Mouse (Mus musculus) brown adipose tissue, adult 24 weeks (tissue): ENCODE data around the gene Cdk10. TPM values are rescaled to one million over a fixed set of nuclear protein-coding genes. Genes with fewer than 3 reads are reported as not detected.
"Not testable (repeated sequence)": the region's sequence is repeated elsewhere in the genome, so short reads cannot be mapped to it uniquely, and the experiment has no call there.

ENCODE experiments used
- H3K27ac ChIP-seq: fragments of 200-500 bp; replicated peaks from 2 replicates; pipeline ENCODE4 v1.5.1; 2012; ENCODE audit warnings: low read depth, mild to moderate bottlenecking, low read length
- H3K4me1 ChIP-seq: fragments of 200-500 bp; 2 replicates; pipeline ENCODE4 v1.6.1; 2012; ENCODE audit warnings: low read length, mixed read lengths; ENCODE audit not compliant: control insufficient read depth, insufficient read depth, insufficient read length
- H3K4me3 ChIP-seq: fragments of 200-500 bp; 2 replicates; pipeline ENCODE4 v1.5.1; 2012; ENCODE audit warnings: low read depth, mild to moderate bottlenecking, low read length, moderate library complexity; ENCODE audit not compliant: insufficient read depth
- polyA plus RNA-seq: library from polyadenylated mRNA; stranded (reverse); fragments of >200 nt; gene quantifications from 2 replicates; pipeline ENCODE4 v1.2.4, GENCODE M21; 2012; ENCODE audit not compliant: missing spikeins, insufficient read depth, insufficient read length

Cdk10 gene
- polyA plus RNA-seq, 1 experiment = 11.4 TPM

- no peak overlapping the region for H3K4me3 ChIP-seq
- no peak overlapping the region for H3K27ac ChIP-seq
- no peaks in the 10 kb centered on the region for H3K4me1 ChIP-seq
Observed at GRCm38 (mm10) chr8:123244382-123244781, 19.7 kb downstream of the Cdk10 start.

DNA sequence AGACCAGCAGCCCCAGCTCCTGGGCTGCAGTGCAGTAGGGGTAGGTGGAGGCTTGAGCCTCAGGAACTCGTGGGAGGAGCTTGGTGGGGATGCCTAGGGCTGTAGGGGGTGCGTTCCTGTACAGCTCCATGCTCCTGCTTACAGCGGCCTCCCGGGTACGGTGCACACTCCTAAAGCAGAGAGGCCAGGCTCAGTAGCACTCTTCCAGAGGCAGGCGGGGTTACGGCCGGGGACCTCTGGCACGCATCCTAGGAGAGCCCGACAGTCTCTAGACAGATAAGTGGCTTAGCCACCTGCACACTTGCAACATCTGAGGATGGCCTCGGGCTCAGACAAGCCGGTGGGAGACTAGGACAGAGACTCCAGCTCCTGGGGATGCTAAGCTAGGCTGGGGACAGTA is 20.9 kb downstream of the Cdk10 start:
- H3K4me3 ChIP-seq = no peak overlapping the region
- no peaks in the 10 kb centered on the region for H3K4me1 ChIP-seq
- H3K27ac ChIP-seq = no peak overlapping the region

DNA sequence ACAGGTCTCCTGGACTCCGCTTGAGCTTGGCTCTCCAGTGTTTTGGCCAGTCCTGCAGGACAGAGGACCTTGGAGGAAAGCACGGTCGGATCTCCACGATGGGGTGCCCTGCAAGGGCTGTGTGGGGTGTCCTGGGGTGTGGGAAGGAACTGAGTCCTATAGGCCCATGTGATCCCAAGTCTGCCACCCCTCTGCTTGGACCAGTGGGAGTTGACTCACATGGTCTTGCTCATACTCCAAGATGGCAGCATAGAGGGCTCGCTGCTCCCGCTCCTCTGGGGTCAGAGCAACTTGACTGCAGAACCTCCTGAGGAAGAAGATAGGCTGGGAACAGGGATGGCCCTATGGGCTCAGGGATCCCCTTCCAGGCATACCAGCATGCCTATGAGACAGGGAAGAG is 23.1 kb downstream of the Cdk10 start:
- no peaks in the 10 kb centered on the region for H3K4me1 ChIP-seq
- no peak overlapping the region for H3K4me3 ChIP-seq
- H3K27ac ChIP-seq = no peak overlapping the region

GRCm38 (mm10) chr8:123248596-123248995 is 24.0 kb downstream of the Cdk10 start:
- no peaks in the 10 kb centered on the region for H3K4me1 ChIP-seq
- H3K4me3 ChIP-seq = no peak overlapping the region
- H3K27ac ChIP-seq = no peak overlapping the region

DNA sequence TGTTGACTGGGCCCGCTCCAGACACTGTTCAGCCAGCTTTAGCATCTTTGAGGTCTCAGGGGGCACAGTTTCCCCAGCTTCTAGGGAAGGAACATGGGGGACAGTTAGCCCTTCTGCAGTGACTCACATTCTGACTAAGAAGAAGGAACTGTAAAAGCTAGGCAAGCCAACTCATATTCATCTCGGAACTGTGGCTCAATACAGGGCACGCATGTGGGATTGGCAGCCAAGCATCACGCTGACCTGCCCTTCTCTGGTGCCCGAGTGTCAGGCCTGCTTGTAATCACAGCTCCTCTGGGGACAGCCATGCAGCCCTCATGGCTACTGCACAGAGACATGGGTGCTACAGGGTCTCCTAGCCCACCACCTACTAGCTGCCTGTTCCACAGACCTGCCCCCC is 26.3 kb downstream of the Cdk10 start:
- Histone ChIP-seq H3K4me1 (peaks cover 5% of the 10 kb centered on the region; the same call in 1 of the 2 replicates), H3K27ac (no peak overlapping the region), H3K4me3 (no peak overlapping the region)

GRCm38 (mm10) chr8:123252925-123253324 is 28.3 kb downstream of the Cdk10 start:
- Histone ChIP-seq H3K27ac (0 out of 2 replicates have a peak overlapping the region, but pooled peaks have one; percentile 21), H3K4me3 (peak overlapping the region; percentile 89)

GRCm38 (mm10) chr8:123253451-123254098 is 28.9 kb downstream of the Cdk10 start:
- peaks cover 8% of the 10 kb centered on the region; the same call in 1 of the 2 replicates for H3K4me1 ChIP-seq
- peak overlapping the region; percentile 89 for H3K4me3 ChIP-seq
- H3K27ac ChIP-seq = peak overlapping the region; percentile 59

More at GRCm38 (mm10) chr8:123252925-123253324, 28.3 kb downstream of the Cdk10 start:
- H3K4me1 ChIP-seq = peaks cover 8% of the 10 kb centered on the region; the same call in 1 of the 2 replicates

GRCm38 (mm10) chr8:123254099-123254885 is 29.6 kb downstream of the Cdk10 start, which contains the start of the genes Zfp276 and Vps9d1:
TSS of gene Zfp276 (plus strand) at chr8:123254195.
TSS of gene Vps9d1 (minus strand) at chr8:123254348.
- Histone ChIP-seq H3K4me1 (peaks cover 8% of the 10 kb centered on the region; the same call in 1 of the 2 replicates), H3K27ac (peak within 1 kb of the TSS; percentile 83), H3K4me3 (peak within 1 kb of the TSS; percentile 93)

DNA sequence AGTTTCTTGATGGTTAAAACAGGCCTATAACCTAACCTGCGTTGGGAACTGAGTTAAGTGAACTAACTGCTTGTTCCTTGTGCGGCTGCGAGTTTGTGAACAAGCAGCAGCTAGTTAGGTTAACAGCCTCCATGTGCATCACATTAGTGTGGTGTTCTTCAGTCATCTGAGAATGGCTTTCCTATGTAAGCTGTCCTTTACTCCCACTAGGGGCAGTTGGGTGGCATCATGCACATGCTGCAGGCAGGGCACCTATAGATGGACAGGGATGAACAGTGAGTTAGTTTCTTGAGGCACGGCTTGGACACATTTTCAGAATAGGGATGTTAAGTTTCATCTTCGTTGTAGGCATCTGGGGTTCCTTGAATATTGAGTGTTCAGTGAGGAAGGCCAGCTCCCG is 30.5 kb downstream of the Cdk10 start:
- peaks cover 8% of the 10 kb centered on the region; the same call in 1 of the 2 replicates for H3K4me1 ChIP-seq
- no peak overlapping the region for H3K27ac ChIP-seq
- peak overlapping the region; percentile 93 for H3K4me3 ChIP-seq

GRCm38 (mm10) chr8:123257114-123257513 is 32.5 kb downstream of the Cdk10 start:
- H3K4me1 ChIP-seq = peaks cover 8% of the 10 kb centered on the region; the same call in 1 of the 2 replicates
- no peak overlapping the region for H3K4me3 ChIP-seq

GRCm38 (mm10) chr8:123257593-123257992 is 33.0 kb downstream of the Cdk10 start:
- H3K4me1 ChIP-seq, H3K4me3 ChIP-seq, H3K27ac ChIP-seq: not testable (repeated sequence)

More at GRCm38 (mm10) chr8:123257114-123257513, 32.5 kb downstream of the Cdk10 start:
- H3K27ac ChIP-seq = no peak overlapping the region

DNA sequence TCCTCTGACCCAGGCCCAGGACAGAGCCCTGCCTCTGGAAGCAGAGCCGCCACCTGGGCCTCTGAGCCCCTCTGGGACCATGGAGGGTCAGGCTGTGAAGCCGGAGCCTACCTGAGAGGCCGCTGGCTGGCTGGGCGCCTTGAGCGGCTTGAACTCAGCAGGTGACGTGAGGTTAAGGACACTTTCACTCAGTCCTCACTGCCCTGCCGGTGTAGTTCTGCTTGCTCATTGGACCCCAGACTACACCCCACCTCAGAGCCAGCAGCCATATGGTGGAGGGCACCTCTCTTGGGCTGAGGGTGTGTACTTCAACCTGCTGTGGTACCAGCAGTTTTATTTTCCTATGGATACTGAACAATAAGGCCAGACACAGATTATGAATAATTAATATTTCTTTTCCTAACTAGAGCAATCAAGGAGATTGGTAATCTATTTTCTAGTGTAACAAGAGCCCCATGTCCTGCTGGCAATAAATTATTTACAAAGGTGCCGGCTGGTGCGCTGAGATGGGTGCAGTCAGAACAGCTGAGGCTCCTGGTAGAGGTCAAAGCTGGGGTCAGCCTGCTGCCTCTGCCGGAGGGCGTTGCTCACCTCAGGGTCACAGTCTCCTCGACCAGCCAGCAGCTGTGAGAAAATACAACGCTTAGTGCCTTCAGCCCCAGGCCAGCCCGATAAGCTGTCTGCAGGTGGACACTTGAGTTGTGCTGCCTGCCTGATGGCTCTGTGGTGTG is 43.4 kb downstream of the Cdk10 start:
- no peak overlapping the region for H3K4me3 ChIP-seq
- H3K27ac ChIP-seq = no peak overlapping the region
- 0 out of 2 replicates have a peak, but pooled peaks cover 4% of the 10 kb centered on the region for H3K4me1 ChIP-seq

DNA sequence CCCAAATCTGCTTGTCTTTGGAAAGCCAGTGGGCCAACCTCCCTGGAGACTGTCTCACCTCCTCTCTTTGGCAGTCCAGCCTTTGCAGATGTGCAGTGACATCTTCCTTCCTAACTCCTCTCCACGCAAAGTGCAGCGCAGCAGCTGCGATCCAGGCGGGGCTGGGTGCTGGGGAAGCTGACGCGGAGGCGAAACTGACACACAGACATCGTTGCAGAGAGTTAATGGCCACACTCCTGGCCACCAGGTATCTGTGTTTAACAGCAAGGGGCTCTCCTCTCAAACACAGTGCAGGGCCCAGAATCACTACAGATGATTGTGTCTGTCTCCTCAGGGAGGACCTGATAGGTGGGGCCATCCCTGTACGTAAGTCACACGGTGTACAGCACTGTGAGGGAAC is 46.5 kb downstream of the Cdk10 start:
- Histone ChIP-seq H3K27ac (no peak overlapping the region), H3K4me3 (no peak overlapping the region), H3K4me1 (0 out of 2 replicates have a peak, but pooled peaks cover 4% of the 10 kb centered on the region)

DNA sequence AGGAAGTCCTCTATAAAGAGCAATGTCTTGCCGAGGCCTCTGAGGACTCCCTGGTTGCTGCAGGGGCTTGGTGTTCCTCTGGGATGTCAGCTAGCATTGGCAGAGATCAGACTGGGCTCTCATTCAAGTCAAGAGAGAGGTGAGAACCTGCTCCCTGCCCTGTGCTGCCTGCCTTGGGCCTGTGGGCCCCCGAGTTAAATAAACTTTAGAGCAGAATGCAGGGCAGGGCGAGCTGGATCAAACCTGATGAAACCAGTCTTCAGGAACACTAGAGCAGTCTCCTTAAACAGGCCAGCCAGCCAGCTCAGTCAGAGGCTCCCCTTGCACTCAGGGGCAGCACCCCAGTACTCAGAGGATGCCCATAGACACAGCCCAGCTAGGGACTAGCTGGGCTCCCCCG is 47.3 kb downstream of the Cdk10 start:
- Histone ChIP-seq H3K4me1 (0 out of 2 replicates have a peak, but pooled peaks cover 4% of the 10 kb centered on the region), H3K4me3 (no peak overlapping the region), H3K27ac (no peak overlapping the region)

DNA sequence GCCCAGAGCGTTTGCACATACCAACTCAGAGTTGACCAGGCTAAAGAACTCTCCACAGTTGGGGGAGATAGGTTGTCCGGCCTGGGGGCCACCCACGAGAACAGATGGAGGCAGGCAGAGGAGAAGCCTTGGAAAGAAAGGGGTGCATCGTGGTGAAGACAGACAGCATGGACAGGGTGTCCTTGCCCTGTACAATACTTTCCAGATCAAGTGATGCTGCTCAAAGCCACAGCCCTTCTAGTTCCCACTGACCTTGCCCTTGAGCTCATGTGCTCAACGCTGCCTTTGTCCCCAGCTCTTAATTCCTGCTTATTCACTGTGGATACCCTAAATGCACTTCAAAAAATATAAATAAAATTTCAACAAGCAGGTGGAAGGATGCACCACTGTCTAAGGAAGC is 49.8 kb downstream of the Cdk10 start:
- H3K4me1 ChIP-seq = 0 out of 2 replicates have a peak, but pooled peaks cover 4% of the 10 kb centered on the region
- no peak overlapping the region for H3K27ac ChIP-seq
- H3K4me3 ChIP-seq = no peak overlapping the region
